Mouse (Mus musculus): Measurements from ENCODE around the gene Prkag1. TPM values are rescaled to one million over a fixed set of nuclear protein-coding genes. Genes with fewer than 3 reads are reported as not detected.

Prkag1 gene
- 83.5 and 85.3 TPM in 2 replicates for polyA plus RNA-seq (2016; fragmentation: Nextera tagmentation; extraction: Ambion mirVana)

GRCm38 (mm10) chr15:98830736-98831683 is at the start of gene Prkag1:
TSS of gene Prkag1 (minus strand) at chr15:98831521.
- peaks cover 46% of the 10 kb centered on the region for H3K36me3 ChIP-seq (replicated peaks)
- under 1% methylated on average over 66 of the region's 66 CpGs for WGBS
- DNase-seq (ENCODE audit: low spot score) = peak; percentile 98
- no peaks in the 10 kb centered on the region for H3K9me3 ChIP-seq
- peaks cover 24% of the 10 kb centered on the region for H3K4me1 ChIP-seq
- peak within 1 kb of the TSS; percentile 92 for H3K27ac ChIP-seq (replicated peaks)
- H3K4me3 ChIP-seq = peak within 1 kb of the TSS; percentile 87
- no peaks in the 10 kb centered on the region for H3K27me3 ChIP-seq (replicated peaks; ENCODE audit: low read depth, poor library complexity, severe bottlenecking)

- Histone ChIP-seq H3K4me1 (peaks cover 39% of the 10 kb centered on the region), H3K27ac (replicated peaks) (no peak overlapping the region), H3K27me3 (replicated peaks; ENCODE audit: low read depth, poor library complexity, severe bottlenecking) (no peaks in the 10 kb centered on the region), H3K4me3 (no peak overlapping the region), H3K9me3 (no peaks in the 10 kb centered on the region), H3K36me3 (replicated peaks) (peaks cover 25% of the 10 kb centered on the region)
- DNase-seq (ENCODE audit: low spot score) = peak; percentile 56
- 19% methylated on average over 3 of the region's 3 CpGs for WGBS
These were observed 46.0 kb upstream of the Prkag1 start for GRCm38 (mm10) chr15:98877331-98877730.

GRCm38 (mm10) chr15:98871916-98872888 is 40.9 kb upstream of the Prkag1 start:
- no peaks in the 10 kb centered on the region for H3K9me3 ChIP-seq
- peaks cover 42% of the 10 kb centered on the region for H3K4me1 ChIP-seq
- peaks cover 17% of the 10 kb centered on the region; the same call in 1 of the 2 replicates for H3K36me3 ChIP-seq (replicated peaks)
- 1% methylated on average over 51 of the region's 51 CpGs for WGBS
- no peaks in the 10 kb centered on the region for H3K27me3 ChIP-seq (replicated peaks; ENCODE audit: low read depth, poor library complexity, severe bottlenecking)
- H3K27ac ChIP-seq (replicated peaks) = peak overlapping the region; percentile 100
- H3K4me3 ChIP-seq = peak overlapping the region; percentile 84
- DNase-seq (ENCODE audit: low spot score) = peak; percentile 95

- Histone ChIP-seq H3K27ac (replicated peaks) (peak within 1 kb of the TSS; percentile 100), H3K36me3 (replicated peaks) (peaks cover 22% of the 10 kb centered on the region), H3K4me1 (peaks cover 43% of the 10 kb centered on the region), H3K9me3 (no peaks in the 10 kb centered on the region), H3K4me3 (peak within 1 kb of the TSS; percentile 84), H3K27me3 (replicated peaks; ENCODE audit: low read depth, poor library complexity, severe bottlenecking) (no peaks in the 10 kb centered on the region)
- DNase-seq (ENCODE audit: low spot score) = no peak
- WGBS = under 1% methylated on average over 94 of the region's 94 CpGs
These were observed 40.0 kb upstream of the Prkag1 start, which contains the start of gene Kmt2d for GRCm38 (mm10) chr15:98871070-98871915. TSS of gene Kmt2d (minus strand) at chr15:98871204.

- Histone ChIP-seq H3K9me3 (no peaks in the 10 kb centered on the region), H3K27ac (replicated peaks) (peak overlapping the region; percentile 100), H3K27me3 (replicated peaks; ENCODE audit: low read depth, poor library complexity, severe bottlenecking) (no peaks in the 10 kb centered on the region), H3K36me3 (replicated peaks) (peaks cover 29% of the 10 kb centered on the region), H3K4me1 (peaks cover 43% of the 10 kb centered on the region), H3K4me3 (peak overlapping the region; percentile 84)
- DNase-seq (ENCODE audit: low spot score) = peak; percentile 51
- under 1% methylated on average over 16 of the region's 16 CpGs for WGBS
These were observed 39.1 kb upstream of the Prkag1 start for GRCm38 (mm10) chr15:98870179-98871069.

GRCm38 (mm10) chr15:98869342-98870178 is 38.2 kb upstream of the Prkag1 start:
- H3K4me3 ChIP-seq = peak overlapping the region; percentile 84
- peak; percentile 20 for DNase-seq (ENCODE audit: low spot score)
- H3K4me1 ChIP-seq = peaks cover 43% of the 10 kb centered on the region
- 16% methylated on average over 8 of the region's 8 CpGs for WGBS
- no peaks in the 10 kb centered on the region for H3K27me3 ChIP-seq (replicated peaks; ENCODE audit: low read depth, poor library complexity, severe bottlenecking)
- H3K27ac ChIP-seq (replicated peaks) = peak overlapping the region; percentile 100
- H3K36me3 ChIP-seq (replicated peaks) = peaks cover 38% of the 10 kb centered on the region
- no peaks in the 10 kb centered on the region for H3K9me3 ChIP-seq

GRCm38 (mm10) chr15:98868346-98869063 is 37.2 kb upstream of the Prkag1 start:
- Histone ChIP-seq H3K27me3 (replicated peaks; ENCODE audit: low read depth, poor library complexity, severe bottlenecking) (no peaks in the 10 kb centered on the region), H3K27ac (replicated peaks) (peak overlapping the region; percentile 59; the same call in 1 of the 2 replicates), H3K4me3 (peak overlapping the region; percentile 84), H3K4me1 (peaks cover 43% of the 10 kb centered on the region), H3K9me3 (no peaks in the 10 kb centered on the region), H3K36me3 (replicated peaks) (peaks cover 48% of the 10 kb centered on the region)
- DNase-seq (ENCODE audit: low spot score) = no peak
- WGBS = 44% methylated on average over 11 of the region's 11 CpGs

GRCm38 (mm10) chr15:98867321-98867720 is 36.0 kb upstream of the Prkag1 start:
- Histone ChIP-seq H3K36me3 (replicated peaks) (peaks cover 60% of the 10 kb centered on the region), H3K27me3 (replicated peaks; ENCODE audit: low read depth, poor library complexity, severe bottlenecking) (no peaks in the 10 kb centered on the region), H3K4me1 (peaks cover 33% of the 10 kb centered on the region), H3K4me3 (peak overlapping the region; percentile 84), H3K9me3 (no peaks in the 10 kb centered on the region), H3K27ac (replicated peaks) (no peak overlapping the region)
- whole genome bisulfite sequencing = 77% methylated on average over 6 of the region's 6 CpGs
- peak; percentile 29 for DNase-seq (ENCODE audit: low spot score)

GRCm38 (mm10) chr15:98866501-98866900 is 35.2 kb upstream of the Prkag1 start:
- Histone ChIP-seq H3K27ac (replicated peaks) (no peak overlapping the region), H3K4me1 (peaks cover 32% of the 10 kb centered on the region), H3K36me3 (replicated peaks) (peaks cover 69% of the 10 kb centered on the region), H3K27me3 (replicated peaks; ENCODE audit: low read depth, poor library complexity, severe bottlenecking) (no peaks in the 10 kb centered on the region), H3K4me3 (no peak overlapping the region), H3K9me3 (no peaks in the 10 kb centered on the region)
- WGBS = 88% methylated on average over 5 of the region's 5 CpGs
- no peak for DNase-seq (ENCODE audit: low spot score)

- no peak overlapping the region for H3K27ac ChIP-seq (replicated peaks)
- whole genome bisulfite sequencing = 94% methylated on average over 8 of the region's 8 CpGs
- peaks cover 32% of the 10 kb centered on the region for H3K4me1 ChIP-seq
- H3K4me3 ChIP-seq = no peak overlapping the region
- H3K9me3 ChIP-seq = no peaks in the 10 kb centered on the region
- peaks cover 76% of the 10 kb centered on the region for H3K36me3 ChIP-seq (replicated peaks)
- no peak for DNase-seq (ENCODE audit: low spot score)
- no peaks in the 10 kb centered on the region for H3K27me3 ChIP-seq (replicated peaks; ENCODE audit: low read depth, poor library complexity, severe bottlenecking)
These were observed 34.5 kb upstream of the Prkag1 start for GRCm38 (mm10) chr15:98865771-98866170.

Data from embryonic facial prominence, embryonic 10.5 days (tissue).